Mouse (Mus musculus): ENCODE results near the gene Srebf1. TPM values are rescaled to one million over a fixed set of nuclear protein-coding genes. Genes with fewer than 3 reads are reported as not detected.

The Srebf1 gene
- 59.1 and 61.9 TPM in 2 replicates for polyA plus RNA-seq (2015; fragmentation: Nextera tagmentation; extraction: Ambion mirVana)

DNA sequence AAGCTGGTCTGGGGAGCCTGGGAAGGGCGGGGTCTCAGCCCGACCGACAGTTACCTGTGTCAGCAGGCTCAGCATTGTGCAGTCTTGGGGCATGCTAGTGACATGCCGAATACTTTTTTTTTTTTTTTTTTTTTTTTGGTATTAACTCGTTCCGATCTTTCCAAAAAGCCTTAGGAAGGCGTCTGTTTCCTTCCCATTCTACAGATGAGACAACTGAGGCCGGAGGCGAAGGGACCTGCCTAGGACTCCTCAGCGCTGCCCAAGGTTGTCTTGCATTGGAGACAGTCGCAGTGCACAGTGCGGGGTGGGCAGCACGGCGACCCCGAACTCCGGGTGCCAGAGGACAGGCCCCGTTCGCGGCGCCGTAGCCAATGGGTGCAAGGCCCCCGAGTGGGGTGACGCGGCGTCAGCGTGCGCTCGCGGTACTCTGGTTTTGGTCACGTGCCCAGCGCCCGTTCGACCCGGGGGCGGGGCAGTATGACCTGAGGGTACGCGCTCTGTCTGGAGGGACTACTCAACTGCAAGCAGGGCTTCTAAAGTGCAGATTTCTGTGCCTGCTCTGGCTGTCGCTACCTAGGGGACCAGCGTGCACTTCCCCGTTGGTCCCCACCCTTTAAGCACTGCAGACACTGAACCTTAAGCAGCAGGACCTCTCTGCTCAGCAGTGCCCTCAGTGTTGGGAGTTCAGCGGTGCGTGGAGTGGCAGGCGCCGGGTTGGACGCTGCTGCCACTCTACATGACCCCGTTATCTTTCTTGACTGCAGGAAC is at the start of gene Srebf1:
Gene Srebf1, minus strand, starts transcription at position 113 of the 768 bp plus-strand sequence.
- H3K4me3 ChIP-seq, result peak within 1 kb of the TSS; percentile 44
- no peaks in the 10 kb centered on the region for H3K9me3 ChIP-seq
- H3K9ac ChIP-seq, result peak within 1 kb of the TSS; percentile 68
- H3K27ac ChIP-seq, result peak within 1 kb of the TSS; percentile 67
- 4% methylated on average over 46 of the region's 46 CpGs for WGBS
- H3K4me1 ChIP-seq, result peaks cover 39% of the 10 kb centered on the region
- H3K36me3 ChIP-seq, result peaks cover 12% of the 10 kb centered on the region
- H3K4me2 ChIP-seq, result peak within 1 kb of the TSS; percentile 77
- ATAC-seq (ENCODE audit: insufficient number of reproducible peaks, insufficient read depth, low FRiP score, low TSS enrichment, low read depth), result peak; percentile 62; the same call in 1 of the 2 replicates
- H3K27me3 ChIP-seq, result no peaks in the 10 kb centered on the region

DNA sequence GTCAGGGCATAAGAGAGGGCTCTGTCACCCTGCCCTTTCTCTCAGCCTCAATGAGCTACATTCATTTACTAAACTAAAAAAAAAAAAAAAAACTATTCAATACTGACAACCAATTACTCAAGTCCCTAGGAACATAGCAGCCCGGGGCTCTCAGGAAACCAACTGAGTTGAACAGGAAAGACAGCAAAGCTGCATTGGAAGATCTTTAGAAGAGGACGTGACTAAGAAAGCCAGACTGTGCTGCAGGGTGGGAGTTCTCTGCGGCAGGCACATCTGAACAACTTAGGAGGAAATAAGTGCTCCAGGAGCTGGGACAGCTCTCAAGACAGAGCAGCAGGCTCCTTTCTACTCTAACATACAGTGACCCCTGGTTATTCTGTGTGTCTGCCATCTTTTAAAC is 46.2 kb upstream of the Srebf1 start:
- no peak overlapping the region for H3K27ac ChIP-seq
- no peak overlapping the region for H3K4me3 ChIP-seq
- H3K36me3 ChIP-seq, result peaks cover 20% of the 10 kb centered on the region
- H3K4me1 ChIP-seq, result peaks cover 24% of the 10 kb centered on the region
- peaks cover 5% of the 10 kb centered on the region for H3K27me3 ChIP-seq
- 47% methylated on average over 3 of the region's 3 CpGs for WGBS
- ATAC-seq (ENCODE audit: insufficient number of reproducible peaks, insufficient read depth, low FRiP score, low TSS enrichment, low read depth), result no peak
- H3K9ac ChIP-seq, result no peak overlapping the region
- H3K4me2 ChIP-seq, result no peak overlapping the region
- H3K9me3 ChIP-seq, result no peaks in the 10 kb centered on the region

DNA sequence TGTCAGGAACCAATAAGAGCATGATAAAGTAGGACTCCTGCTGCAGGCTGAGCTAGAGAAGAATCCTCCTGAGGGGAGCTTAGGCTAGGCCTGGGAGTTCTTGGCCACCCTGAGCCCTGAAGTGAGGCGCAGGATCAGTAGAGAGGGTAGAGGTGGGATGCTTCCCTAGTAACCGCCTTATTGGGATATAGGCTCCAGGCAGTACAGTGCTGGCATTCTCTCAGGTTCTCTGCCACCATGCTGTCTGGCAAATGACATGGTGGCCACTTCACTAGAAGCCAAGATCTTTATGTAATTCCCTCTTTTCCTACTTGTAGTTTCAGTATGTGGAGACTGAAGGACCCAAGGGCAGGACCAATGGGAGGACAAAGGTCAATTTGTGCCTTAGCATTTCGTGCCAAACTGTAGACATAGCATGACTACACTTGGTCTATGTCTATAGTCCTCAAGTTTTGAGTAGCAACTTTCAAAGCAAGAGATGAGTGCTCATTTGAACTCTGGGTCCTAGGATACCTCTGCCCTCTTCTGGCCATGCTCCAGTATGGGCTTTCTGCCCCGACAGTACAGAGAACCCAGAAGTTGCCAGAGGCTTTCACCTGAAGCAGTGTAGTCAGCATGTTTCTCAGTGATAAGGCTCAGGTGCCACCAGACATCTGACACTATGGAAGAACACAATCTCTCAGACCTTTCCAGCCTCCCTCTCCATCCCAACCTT is 43.0 kb upstream of the Srebf1 start:
- no peak for ATAC-seq (ENCODE audit: insufficient number of reproducible peaks, insufficient read depth, low FRiP score, low TSS enrichment, low read depth)
- Histone ChIP-seq H3K4me2 (no peak overlapping the region), H3K27ac (no peak overlapping the region), H3K27me3 (no peaks in the 10 kb centered on the region; the same call in 1 of the 2 replicates), H3K36me3 (peaks cover 26% of the 10 kb centered on the region), H3K9ac (no peak overlapping the region), H3K4me3 (no peak overlapping the region), H3K4me1 (peaks cover 20% of the 10 kb centered on the region), H3K9me3 (no peaks in the 10 kb centered on the region)
- WGBS, result 85% methylated on average over 4 of the region's 4 CpGs

DNA sequence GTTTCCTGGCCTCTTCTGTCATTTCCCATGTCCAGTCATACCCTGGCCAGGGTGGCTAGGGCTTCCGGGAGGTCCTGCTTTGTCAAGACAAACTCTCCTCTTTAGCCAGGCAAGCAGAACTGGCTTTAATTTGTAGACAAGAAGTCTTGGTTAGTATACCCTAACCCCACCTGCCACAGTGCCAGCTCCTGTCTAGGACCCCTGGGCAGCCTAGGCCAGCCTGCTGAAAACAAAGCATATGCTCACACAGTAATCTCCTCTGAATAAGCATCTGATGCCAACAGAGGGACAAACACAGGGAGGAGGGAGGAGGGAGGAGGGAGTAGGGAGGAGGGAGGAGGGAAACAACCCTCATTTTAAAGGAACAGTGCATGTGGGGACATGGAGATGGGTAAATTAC is 42.3 kb upstream of the Srebf1 start:
- Histone ChIP-seq H3K27me3 (no peaks in the 10 kb centered on the region), H3K4me1 (peaks cover 20% of the 10 kb centered on the region), H3K4me3 (no peak overlapping the region), H3K9me3 (no peaks in the 10 kb centered on the region), H3K4me2 (no peak overlapping the region), H3K27ac (no peak overlapping the region), H3K9ac (no peak overlapping the region), H3K36me3 (peaks cover 22% of the 10 kb centered on the region)
- WGBS, result 76% methylated on average over 1 of the region's 1 CpGs
- no peak for ATAC-seq (ENCODE audit: insufficient number of reproducible peaks, insufficient read depth, low FRiP score, low TSS enrichment, low read depth)

DNA sequence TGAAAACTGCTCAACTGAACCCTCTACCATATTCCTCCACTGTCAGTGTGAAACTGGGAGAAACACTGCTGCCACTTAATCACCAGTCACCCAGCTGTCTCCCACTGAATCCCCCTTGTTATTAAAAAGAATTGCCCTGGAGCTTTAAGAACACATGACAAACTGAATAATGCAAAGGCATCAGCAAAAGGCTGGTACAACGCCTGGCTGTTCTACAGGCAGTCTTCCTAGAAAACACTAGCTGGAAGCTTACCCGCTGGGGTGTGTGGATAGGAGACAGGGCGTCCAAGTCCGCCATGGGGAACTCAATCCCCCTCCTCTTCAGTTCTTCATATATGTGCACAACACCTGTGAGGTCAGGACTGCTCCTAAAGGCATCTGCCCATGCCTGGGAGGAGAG is 40.0 kb upstream of the Srebf1 start:
- Histone ChIP-seq H3K36me3 (peaks cover 27% of the 10 kb centered on the region), H3K9me3 (no peaks in the 10 kb centered on the region), H3K9ac (no peak overlapping the region), H3K27me3 (no peaks in the 10 kb centered on the region), H3K27ac (no peak overlapping the region), H3K4me2 (no peak overlapping the region), H3K4me1 (peaks cover 17% of the 10 kb centered on the region), H3K4me3 (no peak overlapping the region)
- WGBS, result 78% methylated on average over 4 of the region's 4 CpGs
- ATAC-seq (ENCODE audit: insufficient number of reproducible peaks, insufficient read depth, low FRiP score, low TSS enrichment, low read depth), result no peak

DNA sequence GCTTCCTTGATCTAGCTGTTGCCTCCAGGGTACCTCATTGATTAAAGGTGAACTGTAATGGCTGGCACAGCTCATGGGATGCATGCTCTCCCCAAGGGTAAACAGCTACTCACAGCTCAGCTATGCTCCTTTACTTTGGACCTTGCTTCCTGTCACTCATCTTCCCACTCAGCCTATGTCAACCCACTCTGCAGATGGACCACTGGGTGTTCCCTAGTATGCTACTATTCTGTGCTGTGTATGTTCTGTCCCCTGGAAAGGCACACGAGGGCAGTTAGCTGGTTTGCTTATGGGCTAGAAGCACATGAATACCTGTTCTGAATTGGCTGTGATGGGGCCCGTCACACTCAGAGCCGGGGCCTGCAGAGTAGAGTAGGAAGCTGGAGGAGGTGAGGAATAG is 38.4 kb upstream of the Srebf1 start:
- H3K36me3 ChIP-seq, result peaks cover 26% of the 10 kb centered on the region
- H3K27me3 ChIP-seq, result no peaks in the 10 kb centered on the region
- H3K4me2 ChIP-seq, result no peak overlapping the region
- H3K4me3 ChIP-seq, result no peak overlapping the region
- ATAC-seq (ENCODE audit: insufficient number of reproducible peaks, insufficient read depth, low FRiP score, low TSS enrichment, low read depth), result no peak
- no peak overlapping the region for H3K9ac ChIP-seq
- WGBS, result 87% methylated on average over 3 of the region's 3 CpGs
- H3K4me1 ChIP-seq, result peaks cover 29% of the 10 kb centered on the region
- no peaks in the 10 kb centered on the region for H3K9me3 ChIP-seq
- H3K27ac ChIP-seq, result no peak overlapping the region

DNA sequence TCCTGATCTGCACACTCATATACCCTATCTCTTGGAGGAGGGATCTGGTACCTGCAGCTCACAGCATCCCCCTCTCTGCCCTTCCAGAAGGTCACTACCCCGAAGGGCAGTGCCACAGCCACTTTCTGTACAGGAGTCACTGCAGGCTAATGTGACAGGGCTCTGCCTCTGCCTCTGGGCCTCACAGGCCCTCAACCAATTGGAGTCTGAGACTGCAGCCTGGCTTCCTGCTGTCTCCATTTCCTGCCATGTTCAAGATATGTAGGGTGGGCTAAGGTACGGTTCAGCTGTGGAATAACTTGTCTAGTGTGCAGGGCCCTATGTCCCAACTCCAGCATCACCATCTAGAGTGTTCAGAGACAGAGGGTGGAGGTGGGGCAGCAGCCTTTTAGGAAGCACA is 35.3 kb upstream of the Srebf1 start:
- 65% methylated on average over 2 of the region's 2 CpGs for WGBS
- Histone ChIP-seq H3K27ac (no peak overlapping the region), H3K4me1 (peaks cover 16% of the 10 kb centered on the region; the same call in 1 of the 2 replicates), H3K9ac (no peak overlapping the region), H3K4me3 (no peak overlapping the region), H3K36me3 (peaks cover 33% of the 10 kb centered on the region), H3K27me3 (no peaks in the 10 kb centered on the region), H3K4me2 (no peak overlapping the region), H3K9me3 (no peaks in the 10 kb centered on the region)
- ATAC-seq (ENCODE audit: insufficient number of reproducible peaks, insufficient read depth, low FRiP score, low TSS enrichment, low read depth), result no peak

DNA sequence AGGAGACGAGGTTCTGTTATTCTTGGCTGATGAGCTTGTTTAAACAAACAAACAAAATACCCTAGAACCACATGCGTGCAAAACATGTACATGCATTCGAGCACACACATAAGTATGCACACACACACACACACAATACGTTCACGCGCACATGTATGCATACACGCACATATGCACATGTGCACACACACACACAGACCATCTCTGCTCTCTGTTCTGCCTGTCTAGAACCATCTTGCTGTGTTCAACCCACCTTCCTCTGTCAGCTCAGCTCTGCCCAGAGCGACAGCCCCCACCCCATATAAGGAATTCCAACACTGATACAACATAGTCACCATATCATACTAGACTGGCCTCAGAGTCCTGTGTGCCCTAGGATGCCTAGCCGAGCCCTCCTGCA is 34.3 kb upstream of the Srebf1 start:
- no peak overlapping the region for H3K4me3 ChIP-seq
- H3K9ac ChIP-seq, result no peak overlapping the region
- H3K27me3 ChIP-seq, result no peaks in the 10 kb centered on the region
- H3K4me2 ChIP-seq, result no peak overlapping the region
- peak overlapping the region; percentile 39 for H3K27ac ChIP-seq
- peaks cover 33% of the 10 kb centered on the region for H3K36me3 ChIP-seq
- 79% methylated on average over 9 of the region's 9 CpGs for WGBS
- peaks cover 12% of the 10 kb centered on the region; the same call in 1 of the 2 replicates for H3K4me1 ChIP-seq
- H3K9me3 ChIP-seq, result no peaks in the 10 kb centered on the region
- ATAC-seq (ENCODE audit: insufficient number of reproducible peaks, insufficient read depth, low FRiP score, low TSS enrichment, low read depth), result no peak

DNA sequence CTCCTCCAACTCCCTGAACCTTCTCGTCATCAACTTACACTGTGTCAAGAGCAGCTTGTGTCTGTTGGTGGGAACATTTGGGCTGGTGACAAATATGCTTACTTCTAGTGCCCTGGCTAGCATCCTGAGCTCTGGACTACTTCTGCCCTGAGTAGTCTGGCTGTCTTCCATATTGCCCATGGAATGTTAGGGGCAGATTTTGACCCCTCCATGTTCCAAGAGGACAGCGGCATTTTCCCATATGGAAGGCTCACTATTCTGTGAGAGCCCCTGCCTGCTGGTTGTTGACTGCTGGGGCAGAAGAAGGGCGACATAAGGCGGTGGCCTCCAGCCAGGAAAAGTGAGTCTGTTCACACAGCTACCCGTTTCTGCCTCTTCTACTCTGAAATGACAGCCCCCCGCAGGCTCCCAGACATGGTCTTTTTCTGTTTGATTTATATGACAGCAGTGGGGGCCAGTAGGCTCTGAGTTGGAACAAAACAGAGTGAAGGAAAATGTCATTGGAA is 33.8 kb upstream of the Srebf1 start:
- Histone ChIP-seq H3K9me3 (no peaks in the 10 kb centered on the region), H3K9ac (no peak overlapping the region), H3K27ac (no peak overlapping the region), H3K4me1 (peaks cover 12% of the 10 kb centered on the region; the same call in 1 of the 2 replicates), H3K36me3 (peaks cover 37% of the 10 kb centered on the region), H3K4me2 (no peak overlapping the region), H3K27me3 (no peaks in the 10 kb centered on the region), H3K4me3 (no peak overlapping the region)
- WGBS, result 69% methylated on average over 6 of the region's 6 CpGs
- no peak for ATAC-seq (ENCODE audit: insufficient number of reproducible peaks, insufficient read depth, low FRiP score, low TSS enrichment, low read depth)

DNA sequence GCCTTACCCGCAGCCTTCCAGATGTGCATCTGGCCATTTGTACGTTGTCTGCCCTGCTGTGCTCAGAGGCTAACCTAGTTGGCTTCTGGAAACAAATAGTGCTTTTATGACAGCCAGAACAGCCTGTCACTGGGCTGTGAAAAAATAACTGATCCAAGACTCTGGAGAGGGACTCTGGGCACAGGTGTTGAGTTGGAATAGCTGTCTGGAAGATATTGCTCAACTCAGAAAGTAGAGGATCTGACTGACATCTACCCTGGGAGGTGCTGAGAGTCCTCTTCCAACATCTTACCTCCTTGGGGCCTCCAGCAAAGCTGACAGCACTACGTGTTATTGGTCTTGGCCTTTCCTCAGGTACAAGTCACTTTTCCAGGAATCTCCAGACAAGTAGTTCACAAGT is 33.3 kb upstream of the Srebf1 start:
- ATAC-seq (ENCODE audit: insufficient number of reproducible peaks, insufficient read depth, low FRiP score, low TSS enrichment, low read depth), result no peak
- no peaks in the 10 kb centered on the region for H3K27me3 ChIP-seq
- no peak overlapping the region for H3K27ac ChIP-seq
- peaks cover 38% of the 10 kb centered on the region for H3K36me3 ChIP-seq
- no peak overlapping the region for H3K4me2 ChIP-seq
- H3K4me1 ChIP-seq, result peaks cover 12% of the 10 kb centered on the region; the same call in 1 of the 2 replicates
- H3K4me3 ChIP-seq, result no peak overlapping the region
- H3K9ac ChIP-seq, result no peak overlapping the region
- 73% methylated on average over 3 of the region's 3 CpGs for WGBS
- H3K9me3 ChIP-seq, result no peaks in the 10 kb centered on the region

DNA sequence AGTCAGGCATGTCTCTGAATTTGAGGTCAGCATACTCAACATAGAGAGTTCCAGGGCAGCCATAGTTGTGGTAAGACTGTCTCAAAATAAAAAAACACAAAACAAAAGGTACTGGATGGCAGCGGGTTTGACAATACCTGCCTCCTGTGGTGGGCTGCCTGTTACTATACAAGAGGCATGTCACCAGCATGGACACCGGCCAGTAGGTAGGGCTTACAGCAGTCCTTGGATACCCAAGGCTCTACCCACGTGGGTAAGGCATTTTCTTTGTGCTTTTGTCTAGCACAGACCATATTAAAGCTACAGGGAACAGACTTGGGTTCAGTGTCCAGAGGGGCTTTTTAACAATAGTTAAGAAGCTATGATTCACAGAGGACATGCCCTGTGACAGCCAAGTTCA is 32.8 kb upstream of the Srebf1 start:
- H3K36me3 ChIP-seq, result peaks cover 40% of the 10 kb centered on the region
- ATAC-seq (ENCODE audit: insufficient number of reproducible peaks, insufficient read depth, low FRiP score, low TSS enrichment, low read depth), result no peak
- H3K27ac ChIP-seq, result no peak overlapping the region
- 82% methylated on average over 3 of the region's 3 CpGs for WGBS
- H3K4me3 ChIP-seq, result no peak overlapping the region
- peaks cover 12% of the 10 kb centered on the region; the same call in 1 of the 2 replicates for H3K4me1 ChIP-seq
- H3K9me3 ChIP-seq, result no peaks in the 10 kb centered on the region
- H3K4me2 ChIP-seq, result no peak overlapping the region
- H3K27me3 ChIP-seq, result no peaks in the 10 kb centered on the region
- H3K9ac ChIP-seq, result no peak overlapping the region

All from embryonic facial prominence, embryonic 13.5 days (tissue).